Mouse (Mus musculus): ENCODE results near the gene Anapc11. TPM values are rescaled to one million over a fixed set of nuclear protein-coding genes. Genes with fewer than 3 reads are reported as not detected.

Gene Anapc11
- polyA plus RNA-seq (2014; fragmentation: Nextera tagmentation; extraction: Ambion mirVana), result 212 and 242 TPM in 2 replicates

DNA sequence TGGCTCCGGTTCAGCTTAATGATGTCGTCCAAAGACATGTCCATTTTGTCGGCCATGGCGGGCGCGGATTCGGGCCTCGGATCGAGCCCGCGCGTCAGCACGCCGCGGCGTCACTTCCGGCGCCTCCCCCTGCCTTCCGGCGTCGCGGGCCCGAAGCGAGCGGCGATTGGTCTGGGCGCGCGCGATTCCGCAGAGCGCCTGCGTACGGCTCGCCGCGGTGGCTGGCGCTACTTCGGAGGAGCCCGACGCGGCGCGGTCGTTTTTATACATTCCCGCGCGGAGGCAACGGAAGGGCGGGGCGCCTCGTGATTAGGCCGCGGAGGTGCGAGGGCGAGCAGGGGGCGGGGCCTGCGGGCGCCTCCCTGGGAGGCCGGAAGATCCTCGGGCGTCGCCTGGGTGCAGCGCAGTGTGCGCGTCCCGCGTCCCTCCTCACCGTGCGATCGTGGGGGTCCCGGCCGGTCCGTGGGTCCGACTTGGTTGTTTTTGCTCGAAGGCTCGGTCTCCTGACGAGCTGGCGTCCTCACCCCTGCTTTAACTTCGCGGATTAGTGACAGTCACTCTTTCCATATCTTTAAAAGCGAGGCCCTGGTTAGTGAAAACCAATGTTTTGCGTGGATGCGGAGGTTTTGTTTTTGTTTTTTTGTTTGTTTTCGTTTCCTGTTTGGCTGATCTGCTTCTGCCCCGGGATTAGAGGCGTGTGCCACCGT lies at the start of gene Anapc11, which contains the start of gene Alyref:
Gene Anapc11 (plus strand): TSS at position 139 of the 707 bp plus-strand sequence.
Gene Alyref (minus strand): TSS at position 83 of the 707 bp plus-strand sequence.
- H3K4me2 ChIP-seq (replicated peaks; ENCODE audit: low read depth, low read length), result peak within 1 kb of the TSS; percentile 96
- peak within 1 kb of the TSS; percentile 87 for H3K27ac ChIP-seq (ENCODE audit: low read depth, low read length)
- H3K36me3 ChIP-seq (ENCODE audit: control insufficient read depth, insufficient read depth, low read length), result peaks cover 61% of the 10 kb centered on the region
- 1% methylated on average over 87 of the region's 88 CpGs for WGBS
- H3K9me3 ChIP-seq (ENCODE audit: control insufficient read depth, low read length), result no peaks in the 10 kb centered on the region
- peak within 1 kb of the TSS; percentile 99 for H3K4me3 ChIP-seq (ENCODE audit: low read length)
- peak within 1 kb of the TSS; percentile 100 for H3K9ac ChIP-seq (ENCODE audit: low read depth, low read length)
- H3K27me3 ChIP-seq (ENCODE audit: control insufficient read depth, insufficient read depth, low read length), result no peaks in the 10 kb centered on the region
- peaks cover 22% of the 10 kb centered on the region for H3K4me1 ChIP-seq (ENCODE audit: control insufficient read depth, insufficient read depth, low read length)
- ATAC-seq (ENCODE audit: low FRiP score, low TSS enrichment), result peak; percentile 98

DNA sequence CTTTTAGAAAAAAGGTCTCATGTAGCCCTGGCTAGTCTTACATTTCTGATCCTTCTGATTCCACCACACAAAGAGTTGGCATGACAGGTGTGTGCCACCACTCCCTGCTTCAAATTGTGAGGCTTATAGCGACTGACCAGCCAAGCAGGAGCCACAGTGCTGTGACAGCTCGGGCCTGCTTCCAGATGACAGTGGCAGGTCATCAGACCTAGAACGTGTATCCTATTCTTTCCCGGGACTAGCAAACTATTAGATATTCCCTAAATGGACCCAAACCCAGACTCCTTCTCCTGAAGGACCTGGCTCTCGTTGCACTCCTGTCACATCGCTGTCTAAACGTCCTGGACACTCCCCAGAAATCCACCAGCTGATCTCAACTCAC lies 49.4 kb upstream of the Anapc11 start:
- no peaks in the 10 kb centered on the region for H3K27me3 ChIP-seq (ENCODE audit: control insufficient read depth, insufficient read depth, low read length)
- H3K27ac ChIP-seq (ENCODE audit: low read depth, low read length), result peak overlapping the region; percentile 93
- ATAC-seq (ENCODE audit: low FRiP score, low TSS enrichment), result no peak
- peak overlapping the region; percentile 93 for H3K9ac ChIP-seq (ENCODE audit: low read depth, low read length)
- peak overlapping the region; percentile 91 for H3K4me2 ChIP-seq (replicated peaks; ENCODE audit: low read depth, low read length)
- no peaks in the 10 kb centered on the region for H3K9me3 ChIP-seq (ENCODE audit: control insufficient read depth, low read length)
- WGBS, result 18% methylated on average over 7 of the region's 7 CpGs
- H3K4me1 ChIP-seq (ENCODE audit: control insufficient read depth, insufficient read depth, low read length), result peaks cover 18% of the 10 kb centered on the region
- H3K4me3 ChIP-seq (ENCODE audit: low read length), result peak overlapping the region; percentile 94
- H3K36me3 ChIP-seq (ENCODE audit: control insufficient read depth, insufficient read depth, low read length), result peaks cover 12% of the 10 kb centered on the region

DNA sequence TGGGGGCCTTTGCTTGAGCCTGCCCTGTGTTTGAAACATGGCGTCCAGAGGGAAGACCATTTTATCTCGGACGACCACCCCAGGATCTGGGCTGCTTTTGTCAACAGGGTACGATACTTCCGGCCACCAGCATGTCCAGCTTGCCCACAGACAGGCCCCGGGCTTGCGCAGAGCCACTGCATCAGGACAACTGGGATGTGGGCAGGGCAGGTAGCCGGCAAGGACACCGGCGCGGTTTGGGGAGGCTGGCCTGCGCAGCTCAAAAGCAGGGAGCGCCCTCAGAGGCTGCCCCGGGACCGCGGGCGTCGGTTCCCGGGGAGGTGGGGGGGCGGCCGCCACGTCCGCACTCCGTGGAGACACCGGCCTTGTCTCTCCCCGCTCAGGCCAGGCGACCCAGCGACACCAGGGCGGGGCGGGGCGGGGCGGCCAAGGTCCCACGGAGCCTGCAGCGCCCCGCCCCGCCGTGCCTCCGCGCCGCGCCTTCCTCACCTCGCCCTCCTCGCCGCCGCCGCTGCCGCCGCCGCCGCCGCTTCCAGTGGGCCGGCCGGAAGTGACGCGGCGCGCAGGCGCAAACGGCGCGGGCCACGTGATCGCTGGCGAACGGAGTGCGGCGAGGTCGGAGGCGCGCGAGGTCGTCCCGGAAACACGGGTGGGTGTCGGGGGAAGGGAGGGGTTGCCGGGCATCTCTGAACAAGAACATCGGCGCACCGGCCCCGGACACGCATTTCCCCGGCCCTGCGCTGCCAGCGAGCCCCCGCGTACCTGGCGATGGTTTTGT lies 48.9 kb upstream of the Anapc11 start, which contains the start of gene Mcrip1:
Gene Mcrip1 (minus strand): TSS at position 560 of the 778 bp plus-strand sequence.
- peak within 1 kb of the TSS; percentile 93 for H3K27ac ChIP-seq (ENCODE audit: low read depth, low read length)
- ATAC-seq (ENCODE audit: low FRiP score, low TSS enrichment), result peak; percentile 85
- H3K9ac ChIP-seq (ENCODE audit: low read depth, low read length), result peak within 1 kb of the TSS; percentile 93
- no peaks in the 10 kb centered on the region for H3K27me3 ChIP-seq (ENCODE audit: control insufficient read depth, insufficient read depth, low read length)
- peak within 1 kb of the TSS; percentile 91 for H3K4me2 ChIP-seq (replicated peaks; ENCODE audit: low read depth, low read length)
- peaks cover 6% of the 10 kb centered on the region; the same call in 1 of the 2 replicates for H3K36me3 ChIP-seq (ENCODE audit: control insufficient read depth, insufficient read depth, low read length)
- peak within 1 kb of the TSS; percentile 94 for H3K4me3 ChIP-seq (ENCODE audit: low read length)
- H3K4me1 ChIP-seq (ENCODE audit: control insufficient read depth, insufficient read depth, low read length), result peaks cover 18% of the 10 kb centered on the region
- no peaks in the 10 kb centered on the region for H3K9me3 ChIP-seq (ENCODE audit: control insufficient read depth, low read length)
- under 1% methylated on average over 77 of the region's 87 CpGs for WGBS

DNA sequence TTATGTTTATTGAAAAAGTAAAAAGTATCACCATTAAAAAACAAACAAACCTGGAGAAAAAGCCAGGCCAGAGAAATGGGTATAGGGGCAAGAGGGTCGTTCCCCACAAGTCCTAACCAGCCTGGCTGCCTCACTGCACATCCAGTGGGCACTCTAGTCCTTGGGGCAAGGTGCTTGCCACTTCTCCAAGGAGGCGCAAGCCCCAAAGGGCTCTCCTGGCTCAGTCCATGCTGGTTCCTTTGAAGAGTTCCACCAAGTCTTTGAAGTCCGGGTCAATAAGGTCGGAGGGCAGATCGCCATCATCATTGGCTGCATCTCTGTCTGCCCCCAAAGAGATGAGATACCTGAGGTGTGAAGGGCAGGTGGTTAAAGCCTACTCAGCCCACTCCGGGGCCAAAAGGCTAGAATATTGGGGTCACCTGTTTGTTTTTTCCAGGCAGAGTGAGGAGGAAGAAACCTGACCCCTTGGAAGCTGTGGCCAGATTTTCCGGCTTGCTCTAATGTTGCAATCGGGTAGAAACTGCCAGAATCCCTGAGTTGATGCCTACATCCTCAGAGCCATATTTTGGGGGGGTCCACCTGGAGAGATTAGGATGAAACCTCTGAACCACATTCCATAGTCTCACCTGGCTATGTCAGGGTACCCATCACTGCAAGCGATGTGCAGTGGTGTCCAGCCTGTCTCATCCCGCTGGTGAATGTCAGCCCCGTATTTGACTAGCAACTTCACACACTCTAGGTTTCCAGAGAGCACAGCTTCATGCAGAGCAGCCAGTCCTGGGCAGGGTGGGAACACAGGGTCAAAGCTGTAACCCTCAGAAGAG lies 48.0 kb upstream of the Anapc11 start:
- Histone ChIP-seq H3K36me3 (ENCODE audit: control insufficient read depth, insufficient read depth, low read length) (no peaks in the 10 kb centered on the region), H3K27me3 (ENCODE audit: control insufficient read depth, insufficient read depth, low read length) (no peaks in the 10 kb centered on the region), H3K4me3 (ENCODE audit: low read length) (peak overlapping the region; percentile 94), H3K9ac (ENCODE audit: low read depth, low read length) (peak overlapping the region; percentile 93), H3K4me2 (replicated peaks; ENCODE audit: low read depth, low read length) (peak overlapping the region; percentile 91), H3K9me3 (ENCODE audit: control insufficient read depth, low read length) (no peaks in the 10 kb centered on the region), H3K4me1 (ENCODE audit: control insufficient read depth, insufficient read depth, low read length) (peaks cover 18% of the 10 kb centered on the region), H3K27ac (ENCODE audit: low read depth, low read length) (peak overlapping the region; percentile 93)
- peak; percentile 21; the same call in 1 of the 2 replicates for ATAC-seq (ENCODE audit: low FRiP score, low TSS enrichment)
- WGBS, result 52% methylated on average over 11 of the region's 11 CpGs

DNA sequence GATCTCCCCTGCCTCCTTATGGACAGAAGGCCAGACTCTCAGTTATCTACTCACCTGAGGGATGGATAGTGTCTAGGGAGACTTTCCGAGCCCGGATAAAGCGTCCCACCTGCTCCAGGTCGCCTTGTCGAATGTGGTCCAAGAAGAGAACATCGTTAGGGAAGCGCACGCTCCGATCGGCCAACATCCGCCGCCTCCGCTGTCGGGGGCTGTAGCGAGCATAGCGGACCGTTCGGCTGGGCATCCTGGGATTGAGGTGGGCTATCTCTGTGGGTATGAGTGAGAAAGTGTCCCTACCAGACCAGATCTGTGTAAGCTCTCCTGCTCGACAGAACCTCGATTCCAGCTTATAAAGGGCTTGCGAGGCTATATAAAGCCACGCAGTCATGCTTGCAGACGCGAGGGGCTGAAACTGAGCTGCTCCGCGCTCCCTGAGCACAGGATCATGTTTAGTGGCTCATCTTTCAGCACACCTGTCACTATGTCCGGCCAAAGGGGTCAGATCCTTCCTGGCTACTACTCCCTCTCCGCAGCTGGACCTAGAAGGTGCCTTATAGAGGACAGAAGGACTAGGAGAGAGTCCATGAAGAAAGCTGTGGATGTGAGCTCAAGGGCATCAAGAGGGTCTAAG lies 47.3 kb upstream of the Anapc11 start, which contains the start of gene Ppp1r27:
Gene Ppp1r27 (minus strand): TSS at position 323 of the 631 bp plus-strand sequence.
- Histone ChIP-seq H3K27ac (ENCODE audit: low read depth, low read length) (peak within 1 kb of the TSS; percentile 93), H3K4me2 (replicated peaks; ENCODE audit: low read depth, low read length) (peak within 1 kb of the TSS; percentile 91), H3K4me3 (ENCODE audit: low read length) (peak within 1 kb of the TSS; percentile 94), H3K4me1 (ENCODE audit: control insufficient read depth, insufficient read depth, low read length) (peaks cover 18% of the 10 kb centered on the region), H3K9me3 (ENCODE audit: control insufficient read depth, low read length) (no peaks in the 10 kb centered on the region), H3K9ac (ENCODE audit: low read depth, low read length) (peak within 1 kb of the TSS; percentile 93), H3K36me3 (ENCODE audit: control insufficient read depth, insufficient read depth, low read length) (no peaks in the 10 kb centered on the region), H3K27me3 (ENCODE audit: control insufficient read depth, insufficient read depth, low read length) (no peaks in the 10 kb centered on the region)
- no peak for ATAC-seq (ENCODE audit: low FRiP score, low TSS enrichment)
- 91% methylated on average over 28 of the region's 28 CpGs for WGBS

DNA sequence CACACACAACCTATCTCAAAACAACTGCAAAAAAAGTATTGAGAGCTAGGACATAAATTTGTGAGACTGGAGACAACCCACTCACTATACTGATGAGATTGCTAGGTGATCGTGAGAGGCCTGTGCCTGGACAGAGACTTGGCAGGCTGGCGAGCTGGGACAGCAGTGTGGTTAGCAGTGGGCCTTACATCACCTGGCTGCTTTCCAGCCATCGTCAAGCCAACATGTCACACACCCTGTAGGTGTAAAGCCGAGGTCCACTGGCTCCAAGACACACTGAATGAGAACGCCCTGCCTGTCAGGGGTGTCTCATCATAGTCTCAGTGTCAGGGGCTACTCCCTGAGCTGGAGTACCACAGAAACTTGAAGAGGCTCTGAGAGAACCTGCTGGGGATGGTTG lies 45.5 kb upstream of the Anapc11 start:
- no peak for ATAC-seq (ENCODE audit: low FRiP score, low TSS enrichment)
- Histone ChIP-seq H3K27me3 (ENCODE audit: control insufficient read depth, insufficient read depth, low read length) (no peaks in the 10 kb centered on the region), H3K4me3 (ENCODE audit: low read length) (no peak overlapping the region), H3K4me2 (replicated peaks; ENCODE audit: low read depth, low read length) (no peak overlapping the region), H3K9ac (ENCODE audit: low read depth, low read length) (no peak overlapping the region), H3K27ac (ENCODE audit: low read depth, low read length) (no peak overlapping the region), H3K36me3 (ENCODE audit: control insufficient read depth, insufficient read depth, low read length) (no peaks in the 10 kb centered on the region), H3K9me3 (ENCODE audit: control insufficient read depth, low read length) (peaks cover 5% of the 10 kb centered on the region; the same call in 1 of the 2 replicates), H3K4me1 (ENCODE audit: control insufficient read depth, insufficient read depth, low read length) (peaks cover 18% of the 10 kb centered on the region)
- WGBS, result 81% methylated on average over 5 of the region's 5 CpGs

DNA sequence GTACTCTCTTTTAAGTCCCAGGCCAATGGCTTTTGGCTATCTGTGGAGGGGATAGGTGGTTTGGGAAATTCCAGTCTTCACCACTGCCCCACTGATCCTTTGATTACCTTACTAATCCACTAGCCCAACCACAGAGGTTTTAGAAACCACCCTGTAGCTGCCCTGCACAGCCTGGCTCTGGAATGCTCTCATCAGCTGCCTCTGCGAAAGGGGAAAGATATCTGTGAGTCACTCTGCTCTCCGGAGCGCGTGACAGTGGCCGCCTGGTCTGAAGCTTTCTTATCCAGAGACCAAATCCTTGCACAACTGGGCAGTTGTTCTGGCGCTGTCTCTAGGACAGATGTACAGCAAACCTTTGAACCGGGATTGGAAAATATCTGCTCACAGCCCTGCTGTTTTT lies 43.4 kb upstream of the Anapc11 start:
- H3K4me3 ChIP-seq (ENCODE audit: low read length), result no peak overlapping the region
- H3K27ac ChIP-seq (ENCODE audit: low read depth, low read length), result no peak overlapping the region
- no peaks in the 10 kb centered on the region for H3K27me3 ChIP-seq (ENCODE audit: control insufficient read depth, insufficient read depth, low read length)
- peaks cover 5% of the 10 kb centered on the region for H3K4me1 ChIP-seq (ENCODE audit: control insufficient read depth, insufficient read depth, low read length)
- ATAC-seq (ENCODE audit: low FRiP score, low TSS enrichment), result no peak
- WGBS, result 81% methylated on average over 7 of the region's 7 CpGs
- peaks cover 5% of the 10 kb centered on the region; the same call in 1 of the 2 replicates for H3K9me3 ChIP-seq (ENCODE audit: control insufficient read depth, low read length)
- H3K9ac ChIP-seq (ENCODE audit: low read depth, low read length), result no peak overlapping the region
- H3K36me3 ChIP-seq (ENCODE audit: control insufficient read depth, insufficient read depth, low read length), result peaks cover 7% of the 10 kb centered on the region
- H3K4me2 ChIP-seq (replicated peaks; ENCODE audit: low read depth, low read length), result no peak overlapping the region

DNA sequence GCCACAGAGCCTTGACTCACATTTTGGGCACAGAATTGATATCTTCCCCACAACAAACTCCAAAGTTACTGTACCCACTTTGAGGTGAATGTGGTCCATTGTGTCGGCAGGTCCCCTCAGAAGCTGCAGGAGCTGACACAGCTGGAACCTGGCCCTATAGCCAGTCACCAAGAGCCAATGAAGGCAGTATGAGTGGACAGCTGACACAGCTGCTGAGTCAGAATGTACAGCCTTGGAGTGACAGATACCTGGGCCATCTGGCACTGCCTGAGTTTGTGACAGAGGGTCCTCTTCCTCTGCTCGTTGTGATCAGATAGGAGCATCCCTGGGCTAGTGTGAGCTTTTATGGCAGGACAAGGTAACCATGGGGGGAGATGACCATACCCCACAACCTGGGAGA lies 43.0 kb upstream of the Anapc11 start:
- Histone ChIP-seq H3K4me2 (replicated peaks; ENCODE audit: low read depth, low read length) (no peak overlapping the region), H3K36me3 (ENCODE audit: control insufficient read depth, insufficient read depth, low read length) (peaks cover 12% of the 10 kb centered on the region), H3K9ac (ENCODE audit: low read depth, low read length) (no peak overlapping the region), H3K9me3 (ENCODE audit: control insufficient read depth, low read length) (peaks cover 5% of the 10 kb centered on the region; the same call in 1 of the 2 replicates), H3K4me3 (ENCODE audit: low read length) (no peak overlapping the region), H3K27ac (ENCODE audit: low read depth, low read length) (no peak overlapping the region), H3K4me1 (ENCODE audit: control insufficient read depth, insufficient read depth, low read length) (peaks cover 1% of the 10 kb centered on the region), H3K27me3 (ENCODE audit: control insufficient read depth, insufficient read depth, low read length) (no peaks in the 10 kb centered on the region)
- ATAC-seq (ENCODE audit: low FRiP score, low TSS enrichment), result no peak
- WGBS, result 77% methylated on average over 2 of the region's 2 CpGs
